Mouse (Mus musculus): Measurements from ENCODE around the gene Uqcrc1. TPM values are rescaled to one million over a fixed set of nuclear protein-coding genes. Genes with fewer than 3 reads are reported as not detected.

Uqcrc1 gene
- polyA plus RNA-seq, 1 experiment from 2014 or later, result 408 TPM

DNA sequence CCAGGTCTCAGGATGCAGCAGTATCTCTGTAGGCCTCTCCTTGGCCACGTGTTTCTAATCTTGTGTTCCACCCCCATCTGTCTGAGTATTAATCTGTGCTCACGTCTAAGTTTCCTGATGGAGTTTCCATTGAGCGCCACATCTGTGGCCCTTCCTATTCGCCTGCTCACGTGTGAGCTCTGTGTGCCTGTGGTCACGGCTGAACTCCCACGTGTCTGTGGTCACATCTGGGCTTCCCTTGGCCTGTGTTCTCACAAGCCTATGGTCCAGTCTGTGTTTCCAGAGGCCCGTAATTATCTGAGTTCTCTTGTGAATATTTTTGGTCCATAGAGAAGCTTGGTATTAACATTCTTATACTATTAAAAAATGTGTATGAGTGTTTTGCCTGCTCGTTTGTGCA is 40.0 kb downstream of the Uqcrc1 start:
- 85% methylated on average over 9 of the region's 9 CpGs for WGBS

DNA sequence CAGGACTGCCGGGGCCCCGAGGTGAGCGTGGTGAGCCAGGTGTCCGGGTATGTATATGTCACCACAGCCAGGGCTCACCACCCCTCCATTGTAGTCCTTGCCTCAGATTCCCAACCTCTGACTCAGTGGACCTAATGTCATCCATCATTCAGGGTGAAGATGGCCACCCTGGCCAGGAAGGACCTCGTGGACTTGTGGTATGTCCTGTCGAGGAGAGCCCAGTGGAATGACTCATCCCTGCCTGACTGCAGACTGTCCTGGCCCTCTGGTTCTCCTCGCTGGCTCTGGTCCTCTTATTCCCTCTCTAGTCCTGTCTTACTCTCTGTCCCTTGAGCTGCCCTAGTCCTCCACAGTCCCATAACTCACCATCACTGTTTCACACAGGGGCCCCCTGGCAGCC is 41.5 kb downstream of the Uqcrc1 start:
- no peaks in the 10 kb centered on the region for H3K27me3 ChIP-seq (ENCODE audit: control insufficient read depth, insufficient read depth, low read length)
- no peak overlapping the region for H3K9ac ChIP-seq (ENCODE audit: low read length)
- WGBS, result 84% methylated on average over 7 of the region's 7 CpGs
- H3K4me1 ChIP-seq (ENCODE audit: control insufficient read depth, insufficient read depth, low read length), result no peaks in the 10 kb centered on the region
- no peak overlapping the region for H3K4me3 ChIP-seq (ENCODE audit: low read depth, low read length)
- no peak overlapping the region for H3K27ac ChIP-seq (ENCODE audit: low read depth, low read length)
- no peaks in the 10 kb centered on the region for H3K9me3 ChIP-seq (ENCODE audit: control insufficient read depth, low read length)
- ATAC-seq (ENCODE audit: low FRiP score) (no peak), DNase-seq (ENCODE audit: low spot score, missing footprints) (peak; percentile 57)
- no peak overlapping the region for H3K4me2 ChIP-seq
- no peaks in the 10 kb centered on the region for H3K36me3 ChIP-seq (ENCODE audit: control insufficient read depth, insufficient read depth, low read length)

More for the DNA sequence above, 40.0 kb downstream of the Uqcrc1 start:
- Histone ChIP-seq H3K36me3 (ENCODE audit: control insufficient read depth, insufficient read depth, low read length) (no peaks in the 10 kb centered on the region), H3K4me1 (ENCODE audit: control insufficient read depth, insufficient read depth, low read length) (no peaks in the 10 kb centered on the region), H3K4me2 (no peak overlapping the region), H3K27me3 (ENCODE audit: control insufficient read depth, insufficient read depth, low read length) (no peaks in the 10 kb centered on the region), H3K4me3 (ENCODE audit: low read depth, low read length) (no peak overlapping the region), H3K27ac (ENCODE audit: low read depth, low read length) (no peak overlapping the region), H3K9ac (ENCODE audit: low read length) (no peak overlapping the region), H3K9me3 (ENCODE audit: control insufficient read depth, low read length) (no peaks in the 10 kb centered on the region)
- ATAC-seq (ENCODE audit: low FRiP score) (no peak), DNase-seq (ENCODE audit: low spot score, missing footprints) (peak; percentile 51)

- Histone ChIP-seq H3K4me2 (no peak overlapping the region), H3K9ac (ENCODE audit: low read length) (no peak overlapping the region), H3K9me3 (ENCODE audit: control insufficient read depth, low read length) (no peaks in the 10 kb centered on the region), H3K4me3 (ENCODE audit: low read depth, low read length) (no peak overlapping the region), H3K27me3 (ENCODE audit: control insufficient read depth, insufficient read depth, low read length) (no peaks in the 10 kb centered on the region; the same call in 1 of the 2 replicates), H3K27ac (ENCODE audit: low read depth, low read length) (no peak overlapping the region), H3K4me1 (ENCODE audit: control insufficient read depth, insufficient read depth, low read length) (no peaks in the 10 kb centered on the region), H3K36me3 (ENCODE audit: control insufficient read depth, insufficient read depth, low read length) (no peaks in the 10 kb centered on the region)
- DNase-seq (ENCODE audit: low spot score, missing footprints) (no peak), ATAC-seq (ENCODE audit: low FRiP score) (no peak)
- WGBS, result 89% methylated on average over 8 of the region's 8 CpGs
These were observed 46.1 kb downstream of the Uqcrc1 start for GRCm38 (mm10) chr9:108982498-108982897.

GRCm38 (mm10) chr9:108983209-108983608 is 46.8 kb downstream of the Uqcrc1 start:
- Histone ChIP-seq H3K27ac (ENCODE audit: low read depth, low read length) (no peak overlapping the region), H3K9me3 (ENCODE audit: control insufficient read depth, low read length) (no peaks in the 10 kb centered on the region), H3K9ac (ENCODE audit: low read length) (no peak overlapping the region), H3K4me3 (ENCODE audit: low read depth, low read length) (no peak overlapping the region), H3K36me3 (ENCODE audit: control insufficient read depth, insufficient read depth, low read length) (no peaks in the 10 kb centered on the region), H3K4me1 (ENCODE audit: control insufficient read depth, insufficient read depth, low read length) (no peaks in the 10 kb centered on the region), H3K27me3 (ENCODE audit: control insufficient read depth, insufficient read depth, low read length) (no peaks in the 10 kb centered on the region; the same call in 1 of the 2 replicates), H3K4me2 (no peak overlapping the region)
- 85% methylated on average over 9 of the region's 9 CpGs for WGBS
- no peak for ATAC-seq (ENCODE audit: low FRiP score)
- peak; percentile 14 for DNase-seq (ENCODE audit: low spot score, missing footprints)

- Histone ChIP-seq H3K9ac (ENCODE audit: low read length) (no peak within 1 kb of the TSS), H3K36me3 (ENCODE audit: control insufficient read depth, insufficient read depth, low read length) (no peaks in the 10 kb centered on the region), H3K27ac (ENCODE audit: low read depth, low read length) (no peak within 1 kb of the TSS), H3K4me3 (ENCODE audit: low read depth, low read length) (no peak within 1 kb of the TSS), H3K9me3 (ENCODE audit: control insufficient read depth, low read length) (no peaks in the 10 kb centered on the region), H3K4me2 (no peak within 1 kb of the TSS), H3K4me1 (ENCODE audit: control insufficient read depth, insufficient read depth, low read length) (peaks cover 2% of the 10 kb centered on the region; the same call in 1 of the 2 replicates), H3K27me3 (ENCODE audit: control insufficient read depth, insufficient read depth, low read length) (no peaks in the 10 kb centered on the region; the same call in 1 of the 2 replicates)
- ATAC-seq (ENCODE audit: low FRiP score) (no peak), DNase-seq (ENCODE audit: low spot score, missing footprints) (no peak)
- WGBS, result 89% methylated on average over 4 of the region's 4 CpGs
These were observed 49.3 kb downstream of the Uqcrc1 start, which contains the start of gene Ucn2 for GRCm38 (mm10) chr9:108985710-108986109. Gene Ucn2, plus strand, starts transcription at chr9:108986010.

- H3K27me3 ChIP-seq (ENCODE audit: control insufficient read depth, insufficient read depth, low read length), result no peaks in the 10 kb centered on the region; the same call in 1 of the 2 replicates
- no peak overlapping the region for H3K4me2 ChIP-seq
- peaks cover 9% of the 10 kb centered on the region for H3K4me1 ChIP-seq (ENCODE audit: control insufficient read depth, insufficient read depth, low read length)
- no peak overlapping the region for H3K27ac ChIP-seq (ENCODE audit: low read depth, low read length)
- no peaks in the 10 kb centered on the region for H3K9me3 ChIP-seq (ENCODE audit: control insufficient read depth, low read length)
- DNase-seq (ENCODE audit: low spot score, missing footprints) (no peak), ATAC-seq (ENCODE audit: low FRiP score) (no peak)
- 27% methylated on average over 12 of the region's 15 CpGs for WGBS
- no peaks in the 10 kb centered on the region for H3K36me3 ChIP-seq (ENCODE audit: control insufficient read depth, insufficient read depth, low read length)
- H3K4me3 ChIP-seq (ENCODE audit: low read depth, low read length), result no peak overlapping the region
- H3K9ac ChIP-seq (ENCODE audit: low read length), result no peak overlapping the region
These were observed 51.4 kb downstream of the Uqcrc1 start for GRCm38 (mm10) chr9:108987704-108988350.

GRCm38 (mm10) chr9:108989802-108990461 is 53.5 kb downstream of the Uqcrc1 start:
- ATAC-seq (ENCODE audit: low FRiP score), result no peak
- no peak overlapping the region for H3K4me2 ChIP-seq
- peaks cover 9% of the 10 kb centered on the region for H3K4me1 ChIP-seq (ENCODE audit: control insufficient read depth, insufficient read depth, low read length)
- H3K4me3 ChIP-seq (ENCODE audit: low read depth, low read length), result no peak overlapping the region
- no peaks in the 10 kb centered on the region for H3K9me3 ChIP-seq (ENCODE audit: control insufficient read depth, low read length)
- DNase-seq (ENCODE audit: low spot score, missing footprints), result peak; percentile 57
- no peak overlapping the region for H3K27ac ChIP-seq (ENCODE audit: low read depth, low read length)
- 89% methylated on average over 4 of the region's 4 CpGs for WGBS
- no peaks in the 10 kb centered on the region; the same call in 1 of the 2 replicates for H3K27me3 ChIP-seq (ENCODE audit: control insufficient read depth, insufficient read depth, low read length)
- no peaks in the 10 kb centered on the region for H3K36me3 ChIP-seq (ENCODE audit: control insufficient read depth, insufficient read depth, low read length)
- no peak overlapping the region for H3K9ac ChIP-seq (ENCODE audit: low read length)

GRCm38 (mm10) chr9:108990462-108990820 is 54.0 kb downstream of the Uqcrc1 start:
- H3K9me3 ChIP-seq (ENCODE audit: control insufficient read depth, low read length), result no peaks in the 10 kb centered on the region
- H3K9ac ChIP-seq (ENCODE audit: low read length), result no peak overlapping the region
- ATAC-seq (ENCODE audit: low FRiP score) (no peak), DNase-seq (ENCODE audit: low spot score, missing footprints) (peak; percentile 33)
- no peak overlapping the region for H3K27ac ChIP-seq (ENCODE audit: low read depth, low read length)
- peaks cover 9% of the 10 kb centered on the region for H3K4me1 ChIP-seq (ENCODE audit: control insufficient read depth, insufficient read depth, low read length)
- no peak overlapping the region for H3K4me2 ChIP-seq
- no peaks in the 10 kb centered on the region; the same call in 1 of the 2 replicates for H3K27me3 ChIP-seq (ENCODE audit: control insufficient read depth, insufficient read depth, low read length)
- WGBS, result 75% methylated on average over 7 of the region's 7 CpGs
- no peaks in the 10 kb centered on the region for H3K36me3 ChIP-seq (ENCODE audit: control insufficient read depth, insufficient read depth, low read length)
- H3K4me3 ChIP-seq (ENCODE audit: low read depth, low read length), result no peak overlapping the region

GRCm38 (mm10) chr9:108991428-108992084 is 55.1 kb downstream of the Uqcrc1 start, which contains the start of gene Pfkfb4:
Gene Pfkfb4, plus strand, starts transcription at chr9:108991778.
- H3K9me3 ChIP-seq (ENCODE audit: control insufficient read depth, low read length), result no peaks in the 10 kb centered on the region
- peak within 1 kb of the TSS; percentile 51 for H3K4me3 ChIP-seq (ENCODE audit: low read depth, low read length)
- WGBS, result 2% methylated on average over 31 of the region's 31 CpGs
- H3K27ac ChIP-seq (ENCODE audit: low read depth, low read length), result peak within 1 kb of the TSS; percentile 60
- no peaks in the 10 kb centered on the region for H3K36me3 ChIP-seq (ENCODE audit: control insufficient read depth, insufficient read depth, low read length)
- no peaks in the 10 kb centered on the region; the same call in 1 of the 2 replicates for H3K27me3 ChIP-seq (ENCODE audit: control insufficient read depth, insufficient read depth, low read length)
- ATAC-seq (ENCODE audit: low FRiP score) (peak; percentile 97), DNase-seq (ENCODE audit: low spot score, missing footprints) (peak; percentile 99)
- H3K9ac ChIP-seq (ENCODE audit: low read length), result peak within 1 kb of the TSS; percentile 65
- peak within 1 kb of the TSS; percentile 63 for H3K4me2 ChIP-seq
- H3K4me1 ChIP-seq (ENCODE audit: control insufficient read depth, insufficient read depth, low read length), result peaks cover 9% of the 10 kb centered on the region
